ENCODE assay signal across 17 mouse cellular contexts in genomic region chr19:43887725-43888124, GRCm38 (mm10). TPM values are rescaled to one million over a fixed set of nuclear protein-coding genes. Genes with fewer than 3 reads are reported as not detected.
DNase-seq lines count a peak whose midpoint lies in the region; ATAC-seq lines count a peak whose summit lies in the region.
"Had no signal": no experiment of that assay in that cellular context is flagged by ENCODE, and none has a peak within 500 bp of the region (broad histone marks: within the 10 kb centered on the region; RNA-seq: fewer than 3 reads in every experiment).

No protein-coding gene starts in this region.

- no peak for DNase-seq in limb, embryonic 10.5 days (ENCODE audit: low spot score)
- no peak for DNase-seq in embryonic facial prominence, embryonic 14.5 days (ENCODE audit: low spot score)
- no peak for DNase-seq in adrenal gland, postnatal 25 days
- DNase-seq: cerebellum, adult 8-10 months; gastrocnemius, postnatal 25 days; right cerebral cortex, adult 18-20 months; thymus, adult 18-20 months had no signal

- WGBS in limb, embryonic 12.5 days, result 56% methylated on average over 2 of the region's 2 CpGs
- 73% methylated on average over 2 of the region's 2 CpGs for WGBS in limb, embryonic 10.5 days
- 70% methylated on average over 2 of the region's 2 CpGs for WGBS in embryonic facial prominence, embryonic 14.5 days
- WGBS in intestine, embryonic 15.5 days, result 61% methylated on average over 2 of the region's 2 CpGs
- 64% methylated on average over 2 of the region's 2 CpGs for WGBS in stomach, embryonic 16.5 days
- WGBS in hindbrain, embryonic 13.5 days, result 60% methylated on average over 2 of the region's 2 CpGs

- H3K9me3 ChIP-seq in limb, embryonic 12.5 days, result no peaks in the 10 kb centered on the region
- H3K9me3 ChIP-seq in limb, embryonic 10.5 days (replicated peaks), result no peaks in the 10 kb centered on the region
- no peaks in the 10 kb centered on the region for H3K9me3 ChIP-seq in embryonic facial prominence, embryonic 14.5 days (ENCODE audit: control insufficient read depth, low read length)
- no peaks in the 10 kb centered on the region for H3K9me3 ChIP-seq in intestine, embryonic 15.5 days
- no peaks in the 10 kb centered on the region for H3K9me3 ChIP-seq in stomach, embryonic 16.5 days (replicated peaks; ENCODE audit: control insufficient read depth, low read length)
- no peaks in the 10 kb centered on the region for H3K9me3 ChIP-seq in hindbrain, embryonic 13.5 days
- H3K9me3 ChIP-seq: hindbrain, embryonic 10.5 days; lung, embryonic 15.5 days; midbrain, embryonic 13.5 days; neural tube, embryonic 13.5 days had no signal

- H3K4me2 ChIP-seq in limb, embryonic 12.5 days, result peak overlapping the region; percentile 10; the same call in 1 of the 2 replicates
- peak overlapping the region; percentile 36 for H3K4me2 ChIP-seq in embryonic facial prominence, embryonic 14.5 days (ENCODE audit: low read depth, low read length)
- peak overlapping the region; percentile 54 for H3K4me2 ChIP-seq in intestine, embryonic 15.5 days (replicated peaks)
- peak overlapping the region; percentile 55 for H3K4me2 ChIP-seq in stomach, embryonic 16.5 days (ENCODE audit: low read depth, low read length)
- H3K4me2 ChIP-seq in hindbrain, embryonic 13.5 days, result no peak overlapping the region
- H3K4me2 ChIP-seq: midbrain, embryonic 13.5 days; neural tube, embryonic 13.5 days had no signal

- H3K36me3 ChIP-seq in limb, embryonic 12.5 days, result peaks cover 4% of the 10 kb centered on the region; the same call in 1 of the 2 replicates
- H3K36me3 ChIP-seq in limb, embryonic 10.5 days, result no peaks in the 10 kb centered on the region
- no peaks in the 10 kb centered on the region for H3K36me3 ChIP-seq in embryonic facial prominence, embryonic 14.5 days (ENCODE audit: control insufficient read depth, insufficient read depth, low read length)
- H3K36me3 ChIP-seq in intestine, embryonic 15.5 days, result no peaks in the 10 kb centered on the region
- H3K36me3 ChIP-seq in stomach, embryonic 16.5 days (ENCODE audit: control insufficient read depth, insufficient read depth, low read length), result no peaks in the 10 kb centered on the region
- H3K36me3 ChIP-seq in hindbrain, embryonic 13.5 days, result no peaks in the 10 kb centered on the region
- H3K36me3 ChIP-seq: hindbrain, embryonic 10.5 days; lung, embryonic 15.5 days; midbrain, embryonic 13.5 days; neural tube, embryonic 13.5 days had no signal

- H3K27ac ChIP-seq in limb, embryonic 12.5 days, result no peak overlapping the region
- no peak overlapping the region for H3K27ac ChIP-seq in limb, embryonic 10.5 days
- H3K27ac ChIP-seq in embryonic facial prominence, embryonic 14.5 days (replicated peaks; ENCODE audit: low read depth, low read length), result no peak overlapping the region
- H3K27ac ChIP-seq in intestine, embryonic 15.5 days, result peak overlapping the region; percentile 37
- no peak overlapping the region for H3K27ac ChIP-seq in stomach, embryonic 16.5 days (ENCODE audit: low read length)
- no peak overlapping the region for H3K27ac ChIP-seq in hindbrain, embryonic 13.5 days
- H3K27ac ChIP-seq: hindbrain, embryonic 10.5 days; lung, embryonic 15.5 days; midbrain, embryonic 13.5 days; neural tube, embryonic 13.5 days had no signal

- H3K9ac ChIP-seq in limb, embryonic 12.5 days (replicated peaks), result no peak overlapping the region
- no peak overlapping the region for H3K9ac ChIP-seq in embryonic facial prominence, embryonic 14.5 days (ENCODE audit: low read depth, low read length)
- no peak overlapping the region for H3K9ac ChIP-seq in intestine, embryonic 15.5 days
- 0 out of 2 replicates have a peak overlapping the region, but pooled peaks have one; percentile 27 for H3K9ac ChIP-seq in stomach, embryonic 16.5 days (ENCODE audit: low read length)
- no peak overlapping the region for H3K9ac ChIP-seq in hindbrain, embryonic 13.5 days
- H3K9ac ChIP-seq: lung, embryonic 15.5 days; midbrain, embryonic 13.5 days; neural tube, embryonic 13.5 days had no signal

- H3K4me3 ChIP-seq in limb, embryonic 12.5 days (replicated peaks), result no peak overlapping the region
- H3K4me3 ChIP-seq in limb, embryonic 10.5 days, result no peak overlapping the region
- no peak overlapping the region; the same call in 1 of the 2 replicates for H3K4me3 ChIP-seq in embryonic facial prominence, embryonic 14.5 days (ENCODE audit: low read depth, low read length)
- peak overlapping the region; percentile 44 for H3K4me3 ChIP-seq in intestine, embryonic 15.5 days (replicated peaks)
- H3K4me3 ChIP-seq in stomach, embryonic 16.5 days (replicated peaks; ENCODE audit: low read length), result peak overlapping the region; percentile 48
- H3K4me3 ChIP-seq in hindbrain, embryonic 13.5 days, result no peak overlapping the region
- H3K4me3 ChIP-seq: hindbrain, embryonic 10.5 days; lung, embryonic 15.5 days; midbrain, embryonic 13.5 days; neural tube, embryonic 13.5 days had no signal

- H3K4me1 ChIP-seq in limb, embryonic 12.5 days (replicated peaks), result peaks cover 20% of the 10 kb centered on the region
- H3K4me1 ChIP-seq in limb, embryonic 10.5 days, result peaks cover 21% of the 10 kb centered on the region
- H3K4me1 ChIP-seq in embryonic facial prominence, embryonic 14.5 days (ENCODE audit: control insufficient read depth, insufficient read depth, low read length), result peaks cover 13% of the 10 kb centered on the region; the same call in 1 of the 2 replicates
- peaks cover 29% of the 10 kb centered on the region for H3K4me1 ChIP-seq in intestine, embryonic 15.5 days (replicated peaks)
- H3K4me1 ChIP-seq in stomach, embryonic 16.5 days (ENCODE audit: control insufficient read depth, insufficient read depth, low read length), result peaks cover 35% of the 10 kb centered on the region
- peaks cover 9% of the 10 kb centered on the region for H3K4me1 ChIP-seq in hindbrain, embryonic 13.5 days (replicated peaks)

- H3K27me3 ChIP-seq in limb, embryonic 12.5 days, result no peaks in the 10 kb centered on the region
- no peaks in the 10 kb centered on the region for H3K27me3 ChIP-seq in limb, embryonic 10.5 days (ENCODE audit: low read depth, poor library complexity, severe bottlenecking)
- H3K27me3 ChIP-seq in embryonic facial prominence, embryonic 14.5 days (replicated peaks; ENCODE audit: control insufficient read depth, insufficient read depth, low read length), result no peaks in the 10 kb centered on the region
- H3K27me3 ChIP-seq in intestine, embryonic 15.5 days (replicated peaks), result no peaks in the 10 kb centered on the region
- H3K27me3 ChIP-seq in stomach, embryonic 16.5 days (ENCODE audit: control insufficient read depth, insufficient read depth, low read length), result no peaks in the 10 kb centered on the region
- no peaks in the 10 kb centered on the region for H3K27me3 ChIP-seq in hindbrain, embryonic 13.5 days
- H3K27me3 ChIP-seq: lung, embryonic 15.5 days; midbrain, embryonic 13.5 days; neural tube, embryonic 13.5 days had no signal

- no peak for ATAC-seq in limb, embryonic 12.5 days (ENCODE audit: insufficient number of reproducible peaks, insufficient read depth, low FRiP score, low TSS enrichment, low read depth)
- no peak for ATAC-seq in embryonic facial prominence, embryonic 14.5 days (ENCODE audit: low read depth)
- ATAC-seq in intestine, embryonic 15.5 days, result 0 out of 2 replicates have a peak, but pooled peaks have one; percentile 21
- no peak for ATAC-seq in stomach, embryonic 16.5 days (ENCODE audit: insufficient read depth, low FRiP score)
- no peak for ATAC-seq in hindbrain, embryonic 13.5 days (ENCODE audit: low FRiP score)
- ATAC-seq: forebrain, embryonic 16.5 days; inflammation-experienced regulatory T-cells, adult 6 months; midbrain, embryonic 13.5 days had no signal

RNA-seq across cellular contexts. Expression of gene Dnmbp, which starts 52.3 kb away (rescaled TPM):
- 28.7 and 29.3 TPM in 2 replicates for polyA plus RNA-seq in limb, embryonic 12.5 days (2016; fragmentation: Nextera tagmentation; extraction: Ambion mirVana)
- polyA plus RNA-seq in limb, embryonic 10.5 days (2016; fragmentation: Nextera tagmentation; extraction: Ambion mirVana), result 19.4 and 22.0 TPM in 2 replicates
- polyA plus RNA-seq in embryonic facial prominence, embryonic 14.5 days (2014; fragmentation: Nextera tagmentation; extraction: Ambion mirVana), result 15.3 and 18.8 TPM in 2 replicates
- 35.9 and 37.0 TPM in 2 replicates for polyA plus RNA-seq in intestine, embryonic 15.5 days (2015; fragmentation: Nextera tagmentation; extraction: Ambion mirVana)
- polyA plus RNA-seq in stomach, embryonic 16.5 days (2015; fragmentation: Nextera tagmentation; extraction: Ambion mirVana), result 25.8 and 27.5 TPM in 2 replicates
- 15.9 and 17.1 TPM in 2 replicates for total RNA-seq in adrenal gland, postnatal 25 days (2021)
- 9.2 and 10.8 TPM in 2 replicates for polyA plus RNA-seq in hindbrain, embryonic 13.5 days (2015; fragmentation: Nextera tagmentation; extraction: Ambion mirVana)

Comparison
In these comparisons a context has a peak if more than half of its experiments do, and no peak if none do; other contexts are left out.
1. H3K4me3 ChIP-seq: peak in intestine, embryonic 15.5 days (single experiment) and stomach, embryonic 16.5 days (single experiment); none in limb, embryonic 12.5 days (single experiment), limb, embryonic 10.5 days (single experiment), embryonic facial prominence, embryonic 14.5 days (single experiment) and hindbrain, embryonic 13.5 days (single experiment).